Mouse (Mus musculus): ENCODE measurements at regions not wholly inside any gene's neighbourhood (a gene's known extent, or its start where the extent isn't known, plus 50 kb on each side); places are given as distances from the start of the nearest gene placed in this dataset.

- TF ChIP-seq CTCF (IDR thresholded peaks at IDR 0.05; ENCODE audit: low read depth, low read length) (no peak), POLR2A (IDR thresholded peaks at IDR 0.05; ENCODE audit: extremely low read depth, insufficient read depth, low read length) (no peak)
Measured at GRCm38 (mm10) chr12:79959540-79960305, 153.1 kb downstream of the Zfp36l1 start.
